Mouse (Mus musculus): ENCODE results near the gene Lpin1. TPM values are rescaled to one million over a fixed set of nuclear protein-coding genes. Genes with fewer than 3 reads are reported as not detected.
A peak's percentile ranks its signal among the peaks of the same experiment; 100 is the strongest.

Gene Lpin1
- total RNA-seq, 1 experiment from 2014 or later = 135 TPM

GRCm38 (mm10) chr12:16571278-16571677 is 39.5 kb downstream of the Lpin1 start:
- DNase-seq = peak; percentile 57

- DNase-seq = peak; percentile 38
Measured at GRCm38 (mm10) chr12:16570371-16571060, 40.2 kb downstream of the Lpin1 start.

GRCm38 (mm10) chr12:16568936-16569650 is 41.7 kb downstream of the Lpin1 start:
- DNase-seq = no peak

DNA sequence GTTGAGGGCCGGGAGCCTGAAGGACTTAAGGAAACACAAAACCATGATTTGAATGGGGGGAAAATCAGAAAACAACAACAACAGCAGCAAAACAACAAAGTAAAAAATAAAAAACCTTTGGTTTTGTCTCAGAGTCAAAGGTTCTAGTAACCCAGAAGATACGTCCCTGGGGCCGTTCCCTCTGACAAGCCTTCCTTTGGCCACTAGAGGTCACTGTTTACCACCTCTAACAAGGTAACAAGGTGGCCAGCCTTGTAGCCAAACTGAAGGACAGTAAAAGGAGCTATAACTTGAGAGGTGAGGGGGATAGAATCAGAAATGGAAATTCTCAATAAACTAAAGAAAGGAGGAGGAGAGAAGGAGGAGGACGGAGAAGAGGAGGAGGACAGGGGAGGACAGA is 42.3 kb downstream of the Lpin1 start:
- peak; percentile 79 for DNase-seq

DNA sequence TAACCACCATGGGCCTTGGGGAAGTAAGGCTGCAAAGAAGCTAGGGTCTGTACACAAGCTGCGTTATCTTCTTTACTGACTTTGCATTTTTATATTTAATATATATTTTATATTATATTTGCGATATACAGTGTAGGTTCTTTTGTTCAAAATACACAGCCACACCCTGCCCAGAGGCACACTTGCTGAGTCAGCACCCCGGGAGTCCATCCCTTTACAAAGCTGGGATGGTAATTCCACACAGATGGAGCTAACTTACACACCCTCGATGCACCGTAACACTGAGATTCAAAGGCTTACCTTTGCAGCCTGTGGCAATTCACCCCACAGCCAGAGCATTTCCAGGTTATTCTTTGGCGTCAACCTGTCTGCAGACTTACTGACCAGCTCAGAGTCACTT is 42.7 kb downstream of the Lpin1 start:
- no peak for DNase-seq

- DNase-seq = peak; percentile 78
Measured at GRCm38 (mm10) chr12:16563427-16563826, 47.3 kb downstream of the Lpin1 start.

DNA sequence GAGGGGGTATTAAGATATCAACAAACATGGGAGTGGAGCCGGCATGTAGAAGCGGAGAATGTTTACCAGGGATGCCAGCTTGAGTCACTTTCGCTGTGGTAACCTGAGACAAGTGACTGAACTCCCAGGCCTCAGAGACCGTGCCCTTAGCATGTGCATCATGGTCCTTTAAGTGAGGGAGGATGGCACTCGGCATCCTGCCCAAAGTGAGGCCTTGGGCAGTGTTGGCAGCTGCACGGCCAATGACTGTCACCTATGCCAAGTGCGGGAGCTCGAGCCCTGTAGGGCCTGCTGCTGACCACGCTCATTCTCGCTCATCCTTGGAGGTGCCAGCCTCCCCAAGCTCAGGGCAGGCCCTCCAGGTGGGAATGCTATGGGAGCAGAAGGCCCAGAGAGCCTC is 48.1 kb downstream of the Lpin1 start:
- DNase-seq = peak; percentile 71

GRCm38 (mm10) chr12:16562181-16562580 is 48.6 kb downstream of the Lpin1 start:
- DNase-seq = peak; percentile 21

GRCm38 (mm10) chr12:16557271-16557670 is 53.5 kb downstream of the Lpin1 start:
- DNase-seq = no peak

- no peak for DNase-seq
Measured at GRCm38 (mm10) chr12:16554171-16554570, 56.6 kb downstream of the Lpin1 start.

DNA sequence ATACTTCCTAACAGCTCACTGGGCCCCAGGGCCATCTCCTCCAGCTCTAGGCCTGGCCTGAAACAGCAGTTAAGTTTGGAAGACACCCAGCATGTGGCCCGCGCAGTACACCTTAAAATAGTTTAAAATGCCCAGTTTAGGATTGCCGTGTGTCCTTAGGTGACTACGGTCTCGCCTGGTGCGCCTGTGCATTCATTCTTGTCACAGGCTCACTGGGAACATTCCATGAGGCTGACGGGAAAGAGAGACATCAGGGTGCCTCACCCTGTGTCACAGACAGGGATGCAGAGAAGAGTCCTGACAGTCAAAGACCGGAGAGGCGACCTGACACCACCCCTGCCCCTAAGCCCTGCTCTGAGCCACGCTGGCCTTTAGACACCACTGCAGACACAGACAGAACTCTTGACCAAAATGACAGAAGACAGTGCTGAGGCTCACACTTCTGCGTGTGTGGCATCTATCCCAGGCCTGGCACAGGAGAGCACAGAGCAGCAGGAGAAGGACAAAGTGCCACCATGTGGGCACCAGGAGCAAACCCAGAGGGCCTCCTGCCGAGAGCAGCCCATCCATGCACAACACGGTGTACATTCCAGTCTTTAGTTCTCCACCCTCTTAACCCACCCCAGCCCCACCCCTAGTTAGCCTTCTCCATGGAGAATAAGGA is 58.5 kb downstream of the Lpin1 start:
- no peak for DNase-seq

- no peak for DNase-seq
Measured at GRCm38 (mm10) chr12:16550983-16551454, 59.7 kb downstream of the Lpin1 start.

DNA sequence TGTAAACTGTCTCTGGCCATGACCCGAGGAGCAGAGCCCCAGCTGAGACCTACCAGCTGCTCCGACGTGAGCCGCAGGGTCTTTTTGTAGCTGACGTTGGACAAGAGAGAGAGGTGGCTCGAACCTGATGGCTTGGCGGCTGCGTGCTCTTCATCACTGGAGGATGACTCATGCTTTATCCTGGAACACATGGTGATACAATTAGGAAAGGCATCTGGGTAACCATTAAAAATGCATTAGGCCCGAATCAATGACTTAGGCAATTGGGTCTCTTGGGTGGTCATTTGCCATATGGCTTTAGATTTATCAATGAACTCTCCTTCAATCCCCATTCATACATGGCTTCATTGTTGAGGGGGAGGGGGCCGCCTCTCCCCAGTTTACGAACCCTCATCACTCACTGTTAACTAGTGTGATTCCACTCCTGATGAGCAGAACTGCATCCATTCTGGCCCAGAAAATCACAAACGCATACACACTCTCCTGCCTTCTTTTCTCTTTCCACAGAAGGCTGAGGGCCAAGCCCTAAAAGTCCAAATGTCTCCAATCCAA is 61.9 kb downstream of the Lpin1 start:
- no peak for DNase-seq

DNA sequence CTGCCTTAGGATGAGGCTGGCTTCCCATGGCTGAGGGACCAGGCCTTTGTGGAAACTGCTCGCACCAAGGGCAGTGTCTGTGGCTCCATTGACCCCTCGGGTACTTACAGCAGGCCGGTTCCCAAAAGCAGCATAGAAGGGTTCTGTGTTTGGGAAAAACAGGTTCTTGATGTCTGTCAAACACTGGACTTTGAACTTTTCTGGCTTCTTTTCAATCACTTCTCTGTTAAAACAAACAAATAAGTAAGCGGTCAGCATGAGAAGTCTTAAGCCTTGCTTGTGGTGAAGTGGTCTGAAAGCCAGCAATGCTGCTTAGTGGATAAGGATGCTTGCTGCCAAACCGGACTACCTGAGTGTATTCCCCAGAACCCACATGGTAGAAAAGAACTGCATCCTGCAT is 69.2 kb downstream of the Lpin1 start:
- DNase-seq = no peak

DNA sequence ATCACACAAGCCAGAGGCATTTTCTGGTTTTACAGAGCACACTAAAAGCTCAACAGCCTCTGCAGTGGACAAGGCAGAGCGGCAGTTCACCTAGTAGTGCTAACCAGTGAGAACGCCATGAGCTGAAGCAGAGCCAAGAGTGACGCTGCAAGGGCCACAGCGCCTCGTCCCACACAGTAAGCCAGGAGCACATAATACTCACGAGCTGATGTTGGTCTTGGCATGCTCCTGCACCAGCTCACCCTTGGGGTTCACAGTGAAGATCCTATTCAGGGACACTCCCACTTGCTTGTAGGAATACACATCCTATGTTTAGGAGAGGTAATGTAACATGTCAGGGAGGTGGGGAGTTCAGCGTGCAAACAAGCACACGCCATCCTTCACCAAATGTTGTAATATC is 70.1 kb downstream of the Lpin1 start:
- DNase-seq = no peak

DNA sequence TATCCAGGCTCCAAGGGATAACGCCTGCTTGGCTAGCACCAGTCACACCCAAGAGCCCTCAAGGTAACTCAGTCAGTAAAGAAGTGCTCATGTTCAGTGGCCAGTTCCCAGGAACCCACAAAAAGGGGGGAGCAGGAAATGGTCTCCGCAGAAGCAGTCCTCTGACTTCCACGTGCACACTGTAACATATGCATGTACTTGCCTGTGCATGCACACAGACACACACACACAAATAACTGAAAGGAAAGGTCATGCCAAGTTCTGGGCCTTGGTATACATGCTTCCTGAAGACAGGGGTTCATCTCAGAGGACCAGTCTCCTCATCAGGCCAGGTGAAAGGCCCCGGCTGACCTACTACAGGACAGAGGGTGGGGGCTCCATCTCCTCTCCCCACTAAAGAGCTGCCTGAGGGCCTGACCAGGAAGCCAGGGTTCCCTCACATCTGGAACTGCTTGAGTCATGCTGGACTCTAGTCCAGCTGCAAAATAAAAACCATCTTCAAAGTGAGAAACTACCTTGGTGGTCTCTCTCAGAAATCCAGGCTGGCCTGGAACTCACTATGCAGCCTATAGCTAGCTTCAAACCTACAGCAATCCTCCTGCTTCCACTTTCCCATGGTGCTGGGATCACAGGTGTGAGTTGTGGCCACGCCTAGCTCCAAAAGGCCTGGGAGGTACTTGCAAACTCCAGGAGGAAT is 70.7 kb downstream of the Lpin1 start:
- DNase-seq = no peak

GRCm38 (mm10) chr12:16533331-16533828 is 77.4 kb downstream of the Lpin1 start:
- peak; percentile 87 for DNase-seq

GRCm38 (mm10) chr12:16532860-16533230 is 77.9 kb downstream of the Lpin1 start:
- DNase-seq = no peak

DNA sequence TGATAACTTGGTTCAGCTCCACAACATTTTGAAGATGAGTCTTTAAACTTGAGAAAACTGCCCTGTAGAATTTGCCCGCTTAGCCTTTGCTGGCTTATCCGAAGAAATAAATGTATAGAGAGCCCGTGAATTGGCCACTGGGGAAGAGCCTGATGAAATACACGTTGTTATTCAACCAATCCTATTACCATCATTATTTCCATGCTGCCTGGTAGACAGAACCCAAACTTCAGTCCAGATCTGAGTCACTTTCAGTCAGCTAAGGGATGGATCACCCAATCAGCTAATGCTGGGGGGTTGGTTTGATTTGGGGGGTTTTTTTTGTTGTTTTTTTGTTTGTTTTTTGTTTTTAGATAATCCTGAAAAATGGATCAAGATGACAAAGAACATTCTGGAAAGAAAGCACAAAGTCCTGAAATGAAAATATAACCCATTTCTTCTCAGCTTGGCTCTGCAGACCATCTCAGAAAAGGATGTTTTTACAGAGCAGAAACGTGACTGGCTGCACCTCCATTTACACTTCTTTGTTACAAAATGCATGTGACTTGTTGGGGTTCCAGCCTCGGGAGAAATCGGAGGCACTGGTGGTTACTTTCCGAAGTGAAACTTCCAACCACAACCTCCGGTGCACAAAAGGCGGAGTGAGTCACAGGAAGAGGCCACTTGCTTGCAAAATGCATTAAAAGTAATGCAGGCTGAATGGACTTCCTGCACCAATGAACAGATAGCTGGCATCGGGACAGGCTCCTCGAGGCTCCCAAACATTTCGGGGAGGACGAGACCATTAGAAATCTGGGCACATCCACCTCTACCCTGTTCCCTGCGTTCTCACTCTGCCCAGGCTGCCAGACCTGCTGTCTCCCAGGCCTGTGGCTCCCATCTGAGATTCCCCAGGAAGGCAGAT is 78.6 kb downstream of the Lpin1 start:
- DNase-seq = peak; percentile 18

DNA sequence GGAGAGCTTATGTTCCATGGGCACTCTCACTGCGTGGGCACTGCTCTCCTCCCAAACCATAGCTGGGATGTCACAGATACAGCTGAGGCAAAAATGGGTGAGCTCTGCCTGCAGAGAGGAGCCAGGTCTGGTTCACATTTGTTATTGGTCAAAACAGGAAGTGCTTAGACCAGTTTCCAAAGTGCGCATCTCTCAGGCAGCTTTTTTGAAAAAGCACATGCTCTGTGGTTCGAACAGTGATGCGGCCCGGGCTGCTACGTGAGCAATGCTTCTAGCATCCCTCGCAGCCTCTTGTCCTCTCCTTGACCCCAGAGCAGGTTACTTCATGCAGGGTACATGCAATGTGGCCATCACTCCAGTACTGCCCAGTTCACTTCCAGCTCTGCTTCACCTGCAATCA is 82.1 kb downstream of the Lpin1 start:
- no peak for DNase-seq

- no peak for DNase-seq
Measured at GRCm38 (mm10) chr12:16527941-16528340, 82.8 kb downstream of the Lpin1 start.

All from adrenal gland, postnatal 14 days (tissue).